17 mouse cellular contexts compared by ENCODE assay signal in the genomic region with DNA sequence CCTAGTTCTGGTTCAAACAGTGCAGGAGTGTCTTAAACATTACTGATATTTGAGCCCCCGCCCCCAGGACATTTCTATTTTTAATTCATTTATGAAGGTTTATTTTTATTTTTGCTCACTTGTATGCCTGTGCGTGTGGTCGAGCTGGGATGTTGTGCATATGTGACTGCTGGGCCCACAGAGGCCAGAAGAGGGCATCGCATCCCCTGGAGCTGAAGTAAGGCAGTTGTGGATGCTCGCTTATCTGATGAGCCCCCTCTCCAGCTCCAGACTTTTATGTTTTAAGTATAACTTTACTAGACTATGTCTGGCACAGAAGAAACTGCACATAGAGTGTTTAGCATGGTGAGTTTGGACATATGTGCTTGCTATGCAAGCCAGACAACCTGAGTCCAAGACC. TPM values are rescaled to one million over a fixed set of nuclear protein-coding genes. Genes with fewer than 3 reads are reported as not detected.
DNase-seq lines count a peak whose midpoint lies in the region; ATAC-seq and TF ChIP-seq lines count a peak whose summit lies in the region.
"Had no signal": no experiment of that assay in that cellular context is flagged by ENCODE, and none has a peak within 500 bp of the region (broad histone marks: within the 10 kb centered on the region; RNA-seq: fewer than 3 reads in every experiment).

No protein-coding gene starts in this region.

- H3K4me3 ChIP-seq in heart, adult 2 months, result no peak overlapping the region
- no peak overlapping the region for H3K4me3 ChIP-seq in heart, embryonic 11.5 days (ENCODE audit: low read depth, low read length)
- no peak overlapping the region for H3K4me3 ChIP-seq in midbrain, postnatal 0 days (ENCODE audit: low read depth, low read length)
- H3K4me3 ChIP-seq in midbrain, embryonic 16.5 days (ENCODE audit: low read depth, low read length), result no peak overlapping the region
- no peak overlapping the region for H3K4me3 ChIP-seq in forebrain, postnatal 0 days (ENCODE audit: low read depth, low read length)
- H3K4me3 ChIP-seq: embryonic facial prominence, embryonic 15.5 days; hindbrain, embryonic 10.5 days; limb, embryonic 13.5 days had no signal

- peak; percentile 31 for TF ChIP-seq CTCF in heart, adult 2 months (IDR thresholded peaks at IDR 0.05)
- peak; percentile 17; the same call in 1 of the 2 replicates for TF ChIP-seq CTCF in midbrain, postnatal 0 days (IDR thresholded peaks at IDR 0.05)
- TF ChIP-seq CTCF in forebrain, postnatal 0 days (IDR thresholded peaks at IDR 0.05; ENCODE audit: low read depth), result no peak

- intact Hi-C loops in heart, adult 2 months (cut with DNase I), result no loop called here
- intact Hi-C loops in left cerebral cortex, postnatal 36 days (cut with DNase I), result loop anchor here (10.0 kb wide), 2 partner anchors 61 to 511 kb away; a partner anchor contains a TSS

- no peak for TF ChIP-seq EP300 in heart, adult 2 months (IDR thresholded peaks at IDR 0.05; ENCODE audit: insufficient read depth, low read depth, low read length)

- no peak for TF ChIP-seq POLR2A in heart, adult 2 months (IDR thresholded peaks at IDR 0.05; ENCODE audit: insufficient read depth, low read depth, low read length)

- H3K9me3 ChIP-seq in heart, embryonic 11.5 days (replicated peaks; ENCODE audit: control insufficient read depth, low read length), result no peaks in the 10 kb centered on the region
- H3K9me3 ChIP-seq in midbrain, postnatal 0 days (ENCODE audit: low read length), result no peaks in the 10 kb centered on the region
- no peaks in the 10 kb centered on the region for H3K9me3 ChIP-seq in midbrain, embryonic 16.5 days (replicated peaks; ENCODE audit: control insufficient read depth, low read length, poor library complexity, severe bottlenecking)
- H3K9me3 ChIP-seq in forebrain, postnatal 0 days (ENCODE audit: low read length), result no peaks in the 10 kb centered on the region
- H3K9me3 ChIP-seq: embryonic facial prominence, embryonic 15.5 days; hindbrain, embryonic 10.5 days; limb, embryonic 13.5 days had no signal

- no peaks in the 10 kb centered on the region for H3K36me3 ChIP-seq in heart, adult 2 months (ENCODE audit: control insufficient read depth, insufficient read depth, low read length)
- no peaks in the 10 kb centered on the region for H3K36me3 ChIP-seq in heart, embryonic 11.5 days (ENCODE audit: control insufficient read depth, insufficient read depth, low read length)
- no peaks in the 10 kb centered on the region for H3K36me3 ChIP-seq in midbrain, postnatal 0 days (ENCODE audit: insufficient read depth, low read length)
- no peaks in the 10 kb centered on the region for H3K36me3 ChIP-seq in midbrain, embryonic 16.5 days (ENCODE audit: control insufficient read depth, insufficient read depth, low read length)
- no peaks in the 10 kb centered on the region for H3K36me3 ChIP-seq in forebrain, postnatal 0 days (ENCODE audit: insufficient read depth)

- 80% methylated on average over 5 of the region's 5 CpGs for WGBS in heart, adult 2 months
- 84% methylated on average over 5 of the region's 5 CpGs for WGBS in heart, embryonic 11.5 days (ENCODE audit: insufficient replicate concordance)
- WGBS in midbrain, postnatal 0 days, result 88% methylated on average over 5 of the region's 5 CpGs
- WGBS in midbrain, embryonic 16.5 days, result 91% methylated on average over 5 of the region's 5 CpGs
- 89% methylated on average over 5 of the region's 5 CpGs for WGBS in forebrain, postnatal 0 days

- H3K79me2 ChIP-seq in heart, adult 2 months (replicated peaks; ENCODE audit: control insufficient read depth, insufficient read depth, low read length), result no peaks in the 10 kb centered on the region

- ATAC-seq in heart, embryonic 11.5 days (replicated peaks; ENCODE audit: insufficient number of reproducible peaks, low FRiP score, low TSS enrichment), result no peak
- ATAC-seq in midbrain, postnatal 0 days (ENCODE audit: low FRiP score), result no peak
- no peak for ATAC-seq in midbrain, embryonic 16.5 days
- ATAC-seq in common myeloid progenitor, adult 5-6 weeks (replicated peaks; ENCODE audit: low read depth, poor library complexity, severe bottlenecking), result 0 out of 2 replicates have a peak, but pooled peaks have one; percentile 29
- ATAC-seq in forebrain, postnatal 0 days, result no peak
- ATAC-seq: activated CD4-positive, CD25-positive, alpha-beta regulatory T cell, adult 4 months had no signal

- DNase-seq in heart, adult 2 months, result no peak
- DNase-seq in midbrain, postnatal 0 days (ENCODE audit: low spot score), result no peak
- DNase-seq in forebrain, postnatal 0 days, result no peak
- DNase-seq in left cerebral cortex, postnatal 36 days (ENCODE audit: low spot score in 2 of 2), result no peak
- DNase-seq in right cerebral cortex, adult 2 months (ENCODE audit: low spot score in 2 of 2), result no peak
- DNase-seq: cerebellum, postnatal 10 days; kidney, adult 8-10 months; right cerebral cortex, postnatal 25 days had no signal

- peaks cover 1% of the 10 kb centered on the region; the same call in 1 of the 2 replicates for H3K4me1 ChIP-seq in heart, adult 2 months (ENCODE audit: control insufficient read depth, insufficient read depth, low read length)
- H3K4me1 ChIP-seq in heart, embryonic 11.5 days (ENCODE audit: control insufficient read depth, insufficient read depth, low read length), result no peaks in the 10 kb centered on the region
- H3K4me1 ChIP-seq in midbrain, postnatal 0 days (ENCODE audit: insufficient read depth, low read length), result no peaks in the 10 kb centered on the region
- H3K4me1 ChIP-seq in midbrain, embryonic 16.5 days (ENCODE audit: control insufficient read depth, insufficient read depth, low read length), result no peaks in the 10 kb centered on the region
- no peaks in the 10 kb centered on the region for H3K4me1 ChIP-seq in forebrain, postnatal 0 days (ENCODE audit: insufficient read depth)
- H3K4me1 ChIP-seq: embryonic facial prominence, embryonic 15.5 days; hindbrain, embryonic 10.5 days; limb, embryonic 13.5 days had no signal

- H3K27me3 ChIP-seq in heart, adult 2 months (ENCODE audit: control insufficient read depth, insufficient read depth, low read length), result no peaks in the 10 kb centered on the region
- H3K27me3 ChIP-seq in heart, embryonic 11.5 days (ENCODE audit: control insufficient read depth, insufficient read depth, low read length), result no peaks in the 10 kb centered on the region
- H3K27me3 ChIP-seq in midbrain, postnatal 0 days (ENCODE audit: insufficient read depth, low read length), result no peaks in the 10 kb centered on the region
- H3K27me3 ChIP-seq in midbrain, embryonic 16.5 days (ENCODE audit: control insufficient read depth, insufficient read depth, low read depth, low read length), result no peaks in the 10 kb centered on the region
- no peaks in the 10 kb centered on the region for H3K27me3 ChIP-seq in forebrain, postnatal 0 days (ENCODE audit: insufficient read depth, low read length)
- H3K27me3 ChIP-seq: CH12.LX; embryonic facial prominence, embryonic 15.5 days; limb, embryonic 13.5 days had no signal

- H3K9ac ChIP-seq in heart, adult 2 months (ENCODE audit: low read depth, low read length), result no peak overlapping the region
- H3K9ac ChIP-seq in heart, embryonic 11.5 days (ENCODE audit: low read depth, low read length), result no peak overlapping the region
- H3K9ac ChIP-seq in midbrain, postnatal 0 days (replicated peaks; ENCODE audit: low read length, poor library complexity, severe bottlenecking), result no peak overlapping the region
- no peak overlapping the region for H3K9ac ChIP-seq in midbrain, embryonic 16.5 days (ENCODE audit: low read depth, low read length)
- no peak overlapping the region for H3K9ac ChIP-seq in forebrain, postnatal 0 days
- H3K9ac ChIP-seq: embryonic facial prominence, embryonic 15.5 days; limb, embryonic 13.5 days had no signal

- no peak overlapping the region for H3K27ac ChIP-seq in heart, adult 2 months
- no peak overlapping the region for H3K27ac ChIP-seq in heart, embryonic 11.5 days (ENCODE audit: low read depth, low read length)
- H3K27ac ChIP-seq in midbrain, postnatal 0 days (ENCODE audit: low read depth, low read length), result no peak overlapping the region
- H3K27ac ChIP-seq in midbrain, embryonic 16.5 days (ENCODE audit: low read length), result no peak overlapping the region
- H3K27ac ChIP-seq in forebrain, postnatal 0 days (ENCODE audit: low read depth, low read length), result no peak overlapping the region
- H3K27ac ChIP-seq: embryonic facial prominence, embryonic 15.5 days; hindbrain, embryonic 10.5 days; limb, embryonic 13.5 days; macrophage had no signal

- no peak overlapping the region for H3K4me2 ChIP-seq in heart, embryonic 11.5 days
- no peak overlapping the region for H3K4me2 ChIP-seq in midbrain, postnatal 0 days (ENCODE audit: low read depth, low read length, poor library complexity, severe bottlenecking)
- H3K4me2 ChIP-seq in midbrain, embryonic 16.5 days (ENCODE audit: low read length), result no peak overlapping the region
- H3K4me2 ChIP-seq in forebrain, postnatal 0 days (ENCODE audit: low read depth), result no peak overlapping the region
- H3K4me2 ChIP-seq: embryonic facial prominence, embryonic 15.5 days; limb, embryonic 13.5 days had no signal

RNA-seq across cellular contexts. Expression of a gene that starts 11.1 kb away (rescaled TPM):
- total RNA-seq in heart, adult 2 months (2021), result 10 to 100 TPM in 1 of 2 experiments, 1 to 10 TPM in 1; 8.0 to 11.8 TPM
- 2.5 and 4.4 TPM in 2 replicates for polyA plus RNA-seq in heart, adult 2 months (2012; rRNA removed)
- polyA plus RNA-seq in heart, embryonic 11.5 days (2014; fragmentation: Nextera tagmentation; extraction: Ambion mirVana), result 14.1 and 16.7 TPM in 2 replicates
- total RNA-seq in midbrain, postnatal 0 days (2014; rRNA removed), result 9.0 and 14.3 TPM in 2 replicates
- 18.0 and 19.0 TPM in 2 replicates for polyA plus RNA-seq in midbrain, postnatal 0 days (2015; fragmentation: Nextera tagmentation; extraction: Ambion mirVana)
- polyA plus RNA-seq in midbrain, embryonic 16.5 days (2015; fragmentation: Nextera tagmentation; extraction: Ambion mirVana), result 21.6 and 26.8 TPM in 2 replicates
- total RNA-seq in common myeloid progenitor, adult 5-6 weeks (2017), result 26.4 and 32.9 TPM in 2 replicates
- 19.5 and 19.9 TPM in 2 replicates for total RNA-seq in forebrain, postnatal 0 days (2014; rRNA removed)
- 17.8 and 19.8 TPM in 2 replicates for polyA plus RNA-seq in forebrain, postnatal 0 days (2015; fragmentation: Nextera tagmentation; extraction: Ambion mirVana)
- 10 to 100 TPM; 11.0 to 13.0 TPM for total RNA-seq in left cerebral cortex, postnatal 36 days (2021)

RNA-seq across cellular contexts. Expression of a gene that starts 14.5 kb away (rescaled TPM):
- total RNA-seq in heart, adult 2 months (2021), result 10 to 100 TPM in 1 of 2 experiments, 1 to 10 TPM in 1; 9.8 to 11.4 TPM
- polyA plus RNA-seq in heart, adult 2 months (2012; rRNA removed), result 4.0 and 8.5 TPM in 2 replicates
- 10.8 and 12.6 TPM in 2 replicates for polyA plus RNA-seq in heart, embryonic 11.5 days (2014; fragmentation: Nextera tagmentation; extraction: Ambion mirVana)
- total RNA-seq in midbrain, postnatal 0 days (2014; rRNA removed), result 6.5 and 9.6 TPM in 2 replicates
- 8.7 and 8.9 TPM in 2 replicates for polyA plus RNA-seq in midbrain, postnatal 0 days (2015; fragmentation: Nextera tagmentation; extraction: Ambion mirVana)
- 8.6 and 9.7 TPM in 2 replicates for polyA plus RNA-seq in midbrain, embryonic 16.5 days (2015; fragmentation: Nextera tagmentation; extraction: Ambion mirVana)
- total RNA-seq in common myeloid progenitor, adult 5-6 weeks (2017), result 35.7 and 59.6 TPM in 2 replicates
- total RNA-seq in forebrain, postnatal 0 days (2014; rRNA removed), result 12.7 and 15.6 TPM in 2 replicates
- polyA plus RNA-seq in forebrain, postnatal 0 days (2015; fragmentation: Nextera tagmentation; extraction: Ambion mirVana), result 7.7 and 11.9 TPM in 2 replicates
- total RNA-seq in left cerebral cortex, postnatal 36 days (2021), result 1 to 10 TPM; 7.5 to 8.7 TPM
